Mouse (Mus musculus) embryonic facial prominence, embryonic 10.5 days (tissue): ENCODE data around the gene Sh3bgrl2. TPM values are rescaled to one million over a fixed set of nuclear protein-coding genes. Genes with fewer than 3 reads are reported as not detected.

Source experiments
- DNase-seq: peaks from one replicate; pipeline ENCODE4 v3.0.0-alpha.2; 2017; ENCODE audit warnings: low spot score
- H3K27ac ChIP-seq: fragments of 300-500 bp; sonication (generic); replicated peaks from 2 replicates; pipeline ENCODE4 v1.5.1; 2016; ENCODE audit warnings: mild to moderate bottlenecking
- H3K27me3 ChIP-seq: fragments of 300-500 bp; sonication (generic); replicated peaks from 2 replicates; pipeline ENCODE4 v1.6.1; 2016; ENCODE audit warnings: low read depth, mild to moderate bottlenecking; ENCODE audit not compliant: poor library complexity, severe bottlenecking
- H3K36me3 ChIP-seq: fragments of 300-500 bp; sonication (generic); replicated peaks from 2 replicates; pipeline ENCODE4 v1.6.1; 2016; ENCODE audit warnings: mild to moderate bottlenecking, moderate library complexity
- H3K4me1 ChIP-seq: fragments of 300-500 bp; sonication (generic); 2 replicates; pipeline ENCODE4 v1.6.1; 2016
- H3K4me3 ChIP-seq: fragments of 300-500 bp; sonication (generic); 2 replicates; pipeline ENCODE4 v1.5.1; 2016; ENCODE audit warnings: mild to moderate bottlenecking, moderate library complexity
- H3K9me3 ChIP-seq: fragments of 300-500 bp; sonication (generic); 2 replicates; pipeline ENCODE4 v1.6.1; 2016; ENCODE audit warnings: mild to moderate bottlenecking
- WGBS: fragments of 180-500 bp; shearing (Covaris S2); methylation state at CpG from one replicate; pipeline ENCODE4 v1.1.7; 2016; 5-methylcytosine and 5-hydroxymethylcytosine counted together
- polyA plus RNA-seq: library from polyadenylated mRNA; unstranded; fragments of >200 nt; fragmentation: Nextera tagmentation; extraction: Ambion mirVana; gene quantifications from 2 replicates; pipeline ENCODE4 v1.2.1, GENCODE M21; 2016

Gene Sh3bgrl2
- polyA plus RNA-seq, 1 experiment from 2014 or later, result 15.3 TPM

- Histone ChIP-seq H3K36me3 (no peaks in the 10 kb centered on the region), H3K27me3 (no peaks in the 10 kb centered on the region), H3K4me3 (no peak overlapping the region), H3K9me3 (no peaks in the 10 kb centered on the region), H3K27ac (peak overlapping the region; percentile 16), H3K4me1 (peaks cover 10% of the 10 kb centered on the region)
- DNase-seq, result peak; percentile 37
- 25% methylated on average over 19 of the region's 19 CpGs for WGBS
Measured at GRCm38 (mm10) chr9:83628669-83629612, 80.8 kb downstream of the Sh3bgrl2 start.

GRCm38 (mm10) chr9:83630341-83630740, 82.2 kb downstream of the Sh3bgrl2 start:
- Histone ChIP-seq H3K4me3 (no peak overlapping the region), H3K36me3 (no peaks in the 10 kb centered on the region), H3K4me1 (peaks cover 21% of the 10 kb centered on the region), H3K27ac (no peak overlapping the region), H3K9me3 (no peaks in the 10 kb centered on the region), H3K27me3 (no peaks in the 10 kb centered on the region)
- WGBS, result 78% methylated on average over 6 of the region's 6 CpGs
- DNase-seq, result no peak

- Histone ChIP-seq H3K36me3 (no peaks in the 10 kb centered on the region), H3K9me3 (no peaks in the 10 kb centered on the region), H3K27ac (no peak overlapping the region), H3K4me1 (peaks cover 33% of the 10 kb centered on the region), H3K4me3 (no peak overlapping the region), H3K27me3 (no peaks in the 10 kb centered on the region)
- no peak for DNase-seq
- 55% methylated on average over 5 of the region's 5 CpGs for WGBS
Measured at GRCm38 (mm10) chr9:83631920-83632319, 83.8 kb downstream of the Sh3bgrl2 start.

- no peak overlapping the region for H3K4me3 ChIP-seq
- 41% methylated on average over 3 of the region's 3 CpGs for WGBS
- no peak overlapping the region for H3K27ac ChIP-seq
- no peak for DNase-seq
- no peaks in the 10 kb centered on the region for H3K36me3 ChIP-seq
- no peaks in the 10 kb centered on the region for H3K9me3 ChIP-seq
- H3K27me3 ChIP-seq, result no peaks in the 10 kb centered on the region
- peaks cover 23% of the 10 kb centered on the region for H3K4me1 ChIP-seq
Measured at GRCm38 (mm10) chr9:83634703-83635102, 86.6 kb downstream of the Sh3bgrl2 start.

GRCm38 (mm10) chr9:83635997-83636396, 87.9 kb downstream of the Sh3bgrl2 start:
- Histone ChIP-seq H3K36me3 (no peaks in the 10 kb centered on the region), H3K9me3 (no peaks in the 10 kb centered on the region), H3K27ac (peak overlapping the region; percentile 65; the same call in 1 of the 2 replicates), H3K4me1 (peaks cover 25% of the 10 kb centered on the region), H3K27me3 (no peaks in the 10 kb centered on the region), H3K4me3 (peak overlapping the region; percentile 3; the same call in 1 of the 2 replicates)
- 4% methylated on average over 7 of the region's 7 CpGs for WGBS
- DNase-seq, result peak; percentile 63

- H3K36me3 ChIP-seq, result no peaks in the 10 kb centered on the region
- no peak for DNase-seq
- H3K4me1 ChIP-seq, result 0 out of 2 replicates have a peak, but pooled peaks cover 5% of the 10 kb centered on the region
- H3K4me3 ChIP-seq, result no peak overlapping the region
- H3K27me3 ChIP-seq, result no peaks in the 10 kb centered on the region
- no peaks in the 10 kb centered on the region for H3K9me3 ChIP-seq
- 71% methylated on average over 4 of the region's 4 CpGs for WGBS
- no peak overlapping the region for H3K27ac ChIP-seq
Measured at GRCm38 (mm10) chr9:83643139-83643538, 95.0 kb downstream of the Sh3bgrl2 start.

- H3K9me3 ChIP-seq, result no peaks in the 10 kb centered on the region
- H3K4me3 ChIP-seq, result no peak overlapping the region
- no peak overlapping the region for H3K27ac ChIP-seq
- no peak for DNase-seq
- H3K27me3 ChIP-seq, result no peaks in the 10 kb centered on the region
- no peaks in the 10 kb centered on the region for H3K36me3 ChIP-seq
- WGBS, result 55% methylated on average over 4 of the region's 4 CpGs
- 0 out of 2 replicates have a peak, but pooled peaks cover 8% of the 10 kb centered on the region for H3K4me1 ChIP-seq
Measured at GRCm38 (mm10) chr9:83643833-83644232, 95.7 kb downstream of the Sh3bgrl2 start.

GRCm38 (mm10) chr9:83646215-83646614, 98.1 kb downstream of the Sh3bgrl2 start:
- Histone ChIP-seq H3K4me1 (0 out of 2 replicates have a peak, but pooled peaks cover 5% of the 10 kb centered on the region), H3K27me3 (no peaks in the 10 kb centered on the region), H3K4me3 (no peak overlapping the region), H3K36me3 (no peaks in the 10 kb centered on the region), H3K27ac (no peak overlapping the region), H3K9me3 (no peaks in the 10 kb centered on the region)
- WGBS, result 85% methylated on average over 2 of the region's 2 CpGs
- no peak for DNase-seq

- no peaks in the 10 kb centered on the region for H3K9me3 ChIP-seq
- no peak overlapping the region for H3K4me3 ChIP-seq
- 89% methylated on average over 5 of the region's 5 CpGs for WGBS
- H3K27me3 ChIP-seq, result no peaks in the 10 kb centered on the region
- no peak overlapping the region for H3K27ac ChIP-seq
- no peak for DNase-seq
- H3K36me3 ChIP-seq, result no peaks in the 10 kb centered on the region
- 0 out of 2 replicates have a peak, but pooled peaks cover 5% of the 10 kb centered on the region for H3K4me1 ChIP-seq
Measured at GRCm38 (mm10) chr9:83646691-83647090, 98.6 kb downstream of the Sh3bgrl2 start.

GRCm38 (mm10) chr9:83647919-83648705, 100.0 kb downstream of the Sh3bgrl2 start:
- H3K9me3 ChIP-seq, result no peaks in the 10 kb centered on the region
- H3K4me3 ChIP-seq, result no peak overlapping the region
- H3K36me3 ChIP-seq, result no peaks in the 10 kb centered on the region
- no peaks in the 10 kb centered on the region for H3K27me3 ChIP-seq
- H3K4me1 ChIP-seq, result 0 out of 2 replicates have a peak, but pooled peaks cover 5% of the 10 kb centered on the region
- DNase-seq, result no peak
- 33% methylated on average over 7 of the region's 7 CpGs for WGBS
- H3K27ac ChIP-seq, result 0 out of 2 replicates have a peak overlapping the region, but pooled peaks have one; percentile 6

GRCm38 (mm10) chr9:83648733-83649132, 100.6 kb downstream of the Sh3bgrl2 start:
- Histone ChIP-seq H3K27ac (no peak overlapping the region), H3K9me3 (no peaks in the 10 kb centered on the region), H3K36me3 (no peaks in the 10 kb centered on the region), H3K4me3 (no peak overlapping the region), H3K27me3 (no peaks in the 10 kb centered on the region), H3K4me1 (0 out of 2 replicates have a peak, but pooled peaks cover 5% of the 10 kb centered on the region)
- no peak for DNase-seq
- WGBS, result 29% methylated on average over 3 of the region's 3 CpGs

GRCm38 (mm10) chr9:83652015-83652414, 103.9 kb downstream of the Sh3bgrl2 start:
- Histone ChIP-seq H3K27me3 (no peaks in the 10 kb centered on the region), H3K9me3 (no peaks in the 10 kb centered on the region), H3K36me3 (no peaks in the 10 kb centered on the region), H3K4me3 (no peak overlapping the region), H3K27ac (no peak overlapping the region), H3K4me1 (0 out of 2 replicates have a peak, but pooled peaks cover 5% of the 10 kb centered on the region)
- 83% methylated on average over 13 of the region's 13 CpGs for WGBS
- no peak for DNase-seq
